Mouse (Mus musculus): Measurements from ENCODE around the gene Synpr. TPM values are rescaled to one million over a fixed set of nuclear protein-coding genes. Genes with fewer than 3 reads are reported as not detected.

The Synpr gene
- total RNA-seq, 2 experiments from 2014 or later, result not detected

DNA sequence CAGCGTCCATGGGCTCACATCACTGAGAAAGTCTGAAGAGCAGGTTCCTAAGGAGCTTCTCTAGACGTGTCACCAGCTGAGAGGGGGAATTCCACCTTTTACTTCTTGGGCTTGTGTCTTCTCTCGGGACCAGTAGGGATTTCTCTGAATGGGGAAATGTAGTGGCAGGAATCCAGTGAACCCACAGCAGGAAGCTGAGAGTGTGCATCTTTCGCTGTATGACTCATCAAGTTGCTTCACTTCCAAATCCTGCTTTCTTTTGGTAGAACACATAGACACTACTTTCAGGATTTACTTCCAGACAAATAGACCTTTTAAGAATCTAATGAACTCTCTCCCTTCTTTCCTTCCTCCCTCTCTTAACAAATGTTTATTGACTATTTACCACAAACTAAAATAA is 266.6 kb downstream of the Synpr start:
- no peak for DNase-seq

DNA sequence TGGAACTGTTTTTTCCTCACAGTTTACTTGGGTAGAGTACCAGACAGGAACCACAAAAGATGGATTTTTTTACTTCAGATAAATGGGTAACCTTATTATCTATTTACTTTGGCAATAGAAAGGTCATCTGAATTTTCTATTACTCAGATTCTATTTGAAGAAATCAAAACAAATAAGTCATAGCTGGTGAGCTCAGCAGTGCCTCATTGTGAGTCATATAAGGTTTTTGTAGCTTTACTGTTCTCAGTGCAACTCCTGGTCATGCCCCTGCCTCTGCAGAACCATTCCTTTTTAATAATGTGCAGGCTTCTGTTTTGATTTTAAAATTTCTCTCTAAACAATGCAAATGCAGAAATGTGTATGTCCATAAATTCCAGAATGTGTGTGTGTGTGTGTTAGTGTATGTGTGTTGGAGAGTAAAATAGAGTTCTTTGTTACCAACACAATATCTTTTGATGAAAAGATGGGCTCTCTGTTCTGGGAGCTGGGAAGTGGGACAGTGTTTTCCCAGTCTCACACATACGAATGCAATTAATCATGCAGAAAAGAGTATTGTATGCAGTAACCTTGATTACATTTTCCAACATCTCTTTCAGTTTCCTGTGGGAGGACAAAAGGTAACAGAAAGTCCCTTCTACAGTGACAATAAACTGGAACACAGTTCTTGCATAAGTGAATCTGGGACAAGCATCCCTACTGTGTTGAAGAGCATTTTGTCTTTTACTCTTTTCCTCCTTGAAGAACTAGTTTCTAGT is 269.2 kb downstream of the Synpr start:
- DNase-seq, result no peak

DNA sequence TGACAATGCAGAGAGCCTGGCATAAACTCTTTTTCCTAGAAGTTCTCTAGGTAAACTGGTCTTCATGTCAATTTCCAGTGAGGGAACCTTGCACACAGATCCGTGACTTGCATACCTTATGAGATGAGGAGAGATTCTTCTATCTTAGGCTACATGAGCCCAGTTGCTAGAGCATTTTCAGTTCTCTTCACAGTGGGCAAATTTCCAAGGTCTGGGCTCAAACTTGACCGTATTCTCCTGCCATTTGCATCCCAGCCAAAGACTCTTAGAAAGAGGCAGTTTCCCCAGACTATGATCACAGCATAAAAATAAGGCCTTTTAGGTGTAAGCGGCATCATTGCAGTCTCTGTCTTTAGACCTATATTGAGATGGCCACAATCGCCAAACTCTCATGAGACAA is 270.1 kb downstream of the Synpr start:
- no peak for DNase-seq

DNA sequence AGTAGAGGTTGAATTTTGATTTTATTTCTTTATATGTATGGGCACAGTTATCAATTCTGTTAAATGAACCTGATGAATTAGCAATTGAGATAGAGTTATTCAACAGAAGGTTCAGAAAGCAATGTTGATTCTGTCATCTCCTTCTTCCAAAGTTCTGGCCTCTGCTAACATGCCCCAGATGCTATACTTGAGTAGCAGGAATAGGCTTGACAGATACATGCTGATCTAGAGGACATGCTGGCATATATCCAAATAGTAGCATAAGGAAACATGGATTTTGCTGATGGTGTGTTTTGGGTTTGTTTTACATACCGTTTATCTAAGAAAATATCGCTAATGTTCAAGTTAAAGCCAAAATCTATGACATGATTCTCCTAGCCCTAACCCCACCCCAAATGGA is 273.5 kb downstream of the Synpr start:
- no peak for DNase-seq

DNA sequence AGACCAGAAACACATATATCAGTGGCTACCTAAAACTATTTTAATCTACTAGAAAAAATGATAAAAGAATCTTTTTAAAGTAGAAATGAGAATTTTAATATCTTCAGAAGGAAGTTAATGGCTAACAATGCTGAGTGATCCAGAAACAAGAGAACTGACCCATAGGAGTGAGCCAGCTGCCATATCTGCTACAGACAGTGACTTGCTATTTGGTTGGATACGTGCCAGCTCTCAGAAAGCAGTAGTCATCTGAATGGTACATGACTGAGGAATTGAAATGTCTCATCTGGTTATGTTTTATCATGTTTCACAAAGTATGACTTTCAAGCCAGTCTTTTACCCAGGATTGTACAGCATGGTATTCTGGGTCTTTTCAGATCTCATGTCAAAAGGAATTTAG is 282.7 kb downstream of the Synpr start:
- DNase-seq, result no peak

- no peak for DNase-seq
These were observed 283.4 kb downstream of the Synpr start for GRCm38 (mm10) chr14:13567996-13568395.

- DNase-seq, result no peak
These were observed 287.4 kb downstream of the Synpr start for GRCm38 (mm10) chr14:13571941-13572340.

DNA sequence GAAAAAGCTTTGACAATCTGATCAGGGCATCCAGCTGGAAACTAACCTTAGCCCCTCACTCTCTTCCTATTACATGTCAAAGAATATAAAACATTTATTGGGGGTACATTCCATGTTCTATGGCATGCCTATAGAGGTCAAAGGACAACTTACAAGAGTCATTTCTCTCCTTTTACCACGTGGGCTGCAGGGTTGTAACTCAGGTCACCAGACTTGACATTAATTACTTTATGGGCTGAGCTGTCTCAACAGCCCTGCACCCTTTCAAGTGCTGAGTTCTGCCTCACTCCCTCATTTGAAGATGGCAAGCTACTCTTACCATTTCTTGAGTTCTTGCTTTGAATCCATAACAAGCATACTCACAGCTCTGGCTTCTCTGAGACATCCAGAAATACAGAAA is 287.9 kb downstream of the Synpr start:
- DNase-seq, result no peak

GRCm38 (mm10) chr14:13578101-13578500 is 293.5 kb downstream of the Synpr start:
- no peak for DNase-seq

- DNase-seq, result no peak
These were observed 294.2 kb downstream of the Synpr start for GRCm38 (mm10) chr14:13578744-13579143.

DNA sequence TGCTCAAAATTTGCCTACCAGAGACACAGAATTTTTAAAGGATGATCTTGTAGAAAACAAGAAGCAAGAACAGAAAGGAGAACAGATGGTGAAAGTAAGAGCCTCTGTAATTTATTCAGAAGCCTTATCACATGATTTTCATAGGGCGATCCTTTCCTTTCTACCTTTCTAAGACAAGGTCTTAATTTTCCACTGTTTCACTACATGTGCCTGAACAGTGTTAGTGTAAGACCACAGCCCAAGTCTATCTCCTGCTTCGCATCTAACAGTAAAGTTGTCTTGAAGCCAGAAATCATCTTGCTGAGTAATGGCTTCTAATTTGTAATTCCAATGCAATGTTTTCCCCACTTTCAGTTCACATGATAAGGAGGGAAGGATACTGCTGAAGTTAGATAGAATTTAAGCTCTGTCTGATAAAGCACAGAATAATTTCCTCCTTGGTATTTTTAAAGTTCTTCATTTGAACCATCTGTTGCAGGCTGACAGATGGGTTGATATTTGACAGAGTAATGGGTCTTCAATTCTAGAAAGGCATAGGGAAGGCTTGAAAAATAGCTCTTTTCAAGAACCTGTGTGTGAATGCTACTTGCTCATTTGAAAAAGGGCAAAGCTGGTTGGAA is 308.9 kb downstream of the Synpr start:
- DNase-seq, result no peak

GRCm38 (mm10) chr14:13596251-13596650 is 311.7 kb downstream of the Synpr start:
- no peak for DNase-seq

DNA sequence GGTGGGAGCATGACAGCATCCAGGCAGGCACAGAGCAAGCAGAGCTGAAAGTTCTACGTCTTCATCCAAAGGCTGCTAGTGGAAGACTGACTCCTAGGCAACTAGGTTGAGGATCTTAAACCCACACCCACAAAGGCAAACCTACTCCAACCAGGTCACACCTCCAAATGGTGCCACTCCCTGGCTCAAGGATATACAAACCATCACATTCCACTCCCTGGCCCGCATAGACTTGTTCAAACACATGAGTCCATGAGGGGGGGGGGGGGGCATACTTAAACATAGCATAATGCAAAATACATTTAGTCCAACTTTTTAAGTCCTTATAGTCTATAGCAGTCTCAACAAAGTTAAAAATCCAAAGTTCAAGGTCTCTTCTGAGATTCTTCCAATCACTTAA is 312.6 kb downstream of the Synpr start:
- no peak for DNase-seq

- DNase-seq, result no peak
These were observed 336.0 kb downstream of the Synpr start for GRCm38 (mm10) chr14:13620531-13620930.

GRCm38 (mm10) chr14:13649865-13650264 is 365.3 kb downstream of the Synpr start:
- DNase-seq, result no peak

DNA sequence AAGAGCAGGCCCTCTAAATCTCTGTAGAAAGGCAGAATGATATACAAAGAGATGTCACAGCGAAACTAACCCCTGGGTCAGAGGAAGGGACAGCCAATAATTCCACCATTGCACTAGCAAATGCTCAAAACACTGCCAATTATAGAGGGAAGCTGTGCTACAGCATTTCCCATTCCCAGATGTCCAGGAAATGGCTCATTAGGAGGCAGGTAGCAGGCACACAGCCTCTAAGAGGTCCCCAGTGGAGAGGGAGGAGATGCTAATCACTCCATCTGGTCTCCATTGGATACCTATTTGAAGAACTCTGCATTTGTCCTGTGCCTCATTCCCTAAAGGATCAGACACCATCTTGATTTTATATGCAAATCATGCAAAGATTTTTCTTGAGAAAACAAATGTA is 366.5 kb downstream of the Synpr start:
- no peak for DNase-seq

DNA sequence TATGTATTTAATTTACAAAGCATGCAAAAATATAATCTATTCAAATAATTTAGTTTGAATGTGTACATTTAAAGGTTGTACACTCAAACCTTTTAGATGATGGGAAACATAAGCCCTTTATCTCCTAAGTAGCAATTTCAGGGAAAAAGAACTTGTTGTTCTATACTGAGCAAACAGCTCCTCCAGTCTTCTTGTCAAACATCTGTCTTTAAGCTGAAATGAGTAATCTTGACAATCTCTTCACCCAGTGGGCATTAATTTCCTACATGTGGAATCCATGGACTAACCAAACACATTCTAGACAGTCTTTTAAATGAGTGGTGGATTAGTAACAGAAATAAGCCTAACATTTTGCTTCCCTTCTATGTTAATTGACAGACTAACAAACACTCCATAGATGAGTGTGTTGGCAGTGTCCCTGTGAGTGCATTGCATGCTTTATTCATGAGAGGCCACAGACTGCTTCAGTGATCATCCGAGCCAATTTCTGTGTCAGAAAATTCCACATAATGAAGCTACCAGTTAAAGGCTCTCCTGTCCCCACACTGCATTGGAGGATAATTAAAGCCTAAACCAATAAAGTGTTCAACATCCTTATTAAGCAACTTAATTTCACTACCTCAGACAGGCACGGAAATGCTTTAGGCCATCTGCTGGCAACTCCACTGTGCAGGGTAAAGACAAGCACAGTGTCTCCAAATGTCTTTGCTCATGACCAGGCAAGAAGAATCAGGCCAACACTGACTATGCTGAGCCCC is 367.1 kb downstream of the Synpr start:
- no peak for DNase-seq
